Mouse (Mus musculus) left cerebral cortex, adult 11 months (tissue): ENCODE results near the gene Slc4a5.

Experiments used
- DNase-seq: peaks from one replicate; pipeline ENCODE4 v3.0.0; 2022; ENCODE audit warnings: low spot score

The Slc4a5 gene

GRCm38 (mm10) chr6:83233306-83233705, 13.7 kb downstream of the Slc4a5 start:
- DNase-seq: no peak

- no peak for DNase-seq
Observed at GRCm38 (mm10) chr6:83234280-83234741, 14.7 kb downstream of the Slc4a5 start.

- DNase-seq: no peak
Observed at GRCm38 (mm10) chr6:83237123-83237522, 17.5 kb downstream of the Slc4a5 start.

- no peak for DNase-seq
Observed at GRCm38 (mm10) chr6:83244422-83245061, 24.9 kb downstream of the Slc4a5 start.

- no peak for DNase-seq
Observed at GRCm38 (mm10) chr6:83245134-83245533, 25.5 kb downstream of the Slc4a5 start.

- no peak for DNase-seq
Observed at GRCm38 (mm10) chr6:83245997-83246396, 26.4 kb downstream of the Slc4a5 start.

- no peak for DNase-seq
Observed at GRCm38 (mm10) chr6:83246750-83247149, 27.1 kb downstream of the Slc4a5 start.

- DNase-seq: no peak
Observed at GRCm38 (mm10) chr6:83247153-83247552, 27.5 kb downstream of the Slc4a5 start.

GRCm38 (mm10) chr6:83254242-83254641, 34.6 kb downstream of the Slc4a5 start:
- DNase-seq: no peak

GRCm38 (mm10) chr6:83264516-83264915, 44.9 kb downstream of the Slc4a5 start:
- no peak for DNase-seq

- no peak for DNase-seq
Observed at GRCm38 (mm10) chr6:83265253-83265652, 45.6 kb downstream of the Slc4a5 start.

GRCm38 (mm10) chr6:83265653-83266052, 46.0 kb downstream of the Slc4a5 start:
- DNase-seq: no peak

- DNase-seq: no peak
Observed at GRCm38 (mm10) chr6:83267616-83268015, 48.0 kb downstream of the Slc4a5 start.

GRCm38 (mm10) chr6:83268144-83269010, 48.7 kb downstream of the Slc4a5 start:
- DNase-seq: peak; percentile 85

GRCm38 (mm10) chr6:83273733-83274132, 54.1 kb downstream of the Slc4a5 start:
- DNase-seq: no peak

GRCm38 (mm10) chr6:83277151-83277550, 57.5 kb downstream of the Slc4a5 start:
- no peak for DNase-seq

- DNase-seq: no peak
Observed at GRCm38 (mm10) chr6:83278881-83279280, 59.3 kb downstream of the Slc4a5 start.

GRCm38 (mm10) chr6:83280256-83280955, 60.8 kb downstream of the Slc4a5 start:
- no peak for DNase-seq

- no peak for DNase-seq
Observed at GRCm38 (mm10) chr6:83300447-83301229, 81.0 kb downstream of the Slc4a5 start.

GRCm38 (mm10) chr6:83301294-83301693, 81.7 kb downstream of the Slc4a5 start:
- DNase-seq: no peak

- no peak for DNase-seq
Observed at GRCm38 (mm10) chr6:83302264-83302663, 82.6 kb downstream of the Slc4a5 start.

GRCm38 (mm10) chr6:83309017-83309416, 89.4 kb downstream of the Slc4a5 start:
- no peak for DNase-seq
